Mouse (Mus musculus) gonadal fat pad, adult 2 months (tissue): Measurements from ENCODE around the gene Rbbp8nl. TPM values are rescaled to one million over a fixed set of nuclear protein-coding genes. Genes with fewer than 3 reads are reported as not detected.

Experiments used
- DNase-seq: peaks from one replicate; pipeline ENCODE4 v3.0.0-alpha.2; 2012; ENCODE audit warnings: low read depth
- polyA plus RNA-seq: library from polyadenylated mRNA; depleted of rRNA; stranded (reverse); fragments of >200 nt; gene quantifications from 2 replicates; pipeline ENCODE4 v1.2.3, GENCODE M21; 2012; rRNA removed

The Rbbp8nl gene
- polyA plus RNA-seq, result 3.6 and 4.2 TPM in 2 replicates

- DNase-seq, result peak; percentile 71
These were observed at the start of gene Rbbp8nl for GRCm38 (mm10) chr2:180289440-180290108. Gene Rbbp8nl, minus strand, starts transcription at chr2:180289879.

- no peak for DNase-seq
These were observed 44.9 kb upstream of the Rbbp8nl start, which contains the start of gene Gata5 for GRCm38 (mm10) chr2:180334551-180334986. Gene Gata5, minus strand, starts transcription at chr2:180334699.

DNA sequence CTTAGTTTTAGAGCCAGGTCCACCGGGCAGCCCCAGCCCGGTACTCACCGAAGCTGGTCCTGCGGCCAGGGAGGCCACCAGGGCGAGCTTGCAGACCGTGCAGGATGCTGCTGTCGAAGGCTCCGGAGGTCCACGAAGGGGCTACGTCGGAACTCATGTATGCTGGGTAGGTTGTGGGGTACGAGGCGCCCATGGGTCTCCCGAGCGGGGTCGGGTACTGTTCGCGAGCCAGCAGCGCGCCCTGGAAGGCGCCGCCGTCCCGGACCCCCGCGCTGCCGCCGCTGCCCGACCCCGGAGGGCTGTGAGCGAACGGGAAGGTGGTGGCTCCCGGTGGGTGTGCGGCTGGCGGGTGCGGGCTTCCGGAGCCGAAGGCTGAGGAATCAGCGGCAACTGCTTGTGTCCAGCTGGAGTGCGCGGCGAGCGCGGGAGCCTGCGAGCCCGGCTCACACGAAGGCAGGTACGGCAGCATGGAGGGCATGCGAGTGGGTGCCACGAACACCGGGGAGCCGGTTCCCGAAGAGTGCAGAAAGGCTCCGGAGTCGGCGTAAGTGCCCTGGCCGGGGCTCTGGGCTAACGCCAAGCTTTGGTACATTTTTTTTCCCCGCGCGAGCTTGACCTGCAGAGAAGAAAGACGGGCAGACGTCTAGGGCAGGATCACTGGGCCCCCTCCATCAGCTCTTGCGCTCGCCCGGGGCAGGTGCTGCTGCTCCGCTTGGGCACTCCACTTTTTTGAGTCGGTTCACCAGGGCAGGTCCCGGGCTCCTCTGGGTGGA, 44.3 kb upstream of the Rbbp8nl start:
- DNase-seq, result no peak

GRCm38 (mm10) chr2:180329466-180329865, 39.8 kb upstream of the Rbbp8nl start:
- no peak for DNase-seq

GRCm38 (mm10) chr2:180322674-180323355, 33.1 kb upstream of the Rbbp8nl start:
- no peak for DNase-seq

- DNase-seq, result no peak
These were observed 30.5 kb upstream of the Rbbp8nl start for GRCm38 (mm10) chr2:180320216-180320615.

- DNase-seq, result no peak
These were observed 27.9 kb upstream of the Rbbp8nl start for GRCm38 (mm10) chr2:180317591-180317990.

- no peak for DNase-seq
These were observed 24.6 kb upstream of the Rbbp8nl start for GRCm38 (mm10) chr2:180314292-180314691.

DNA sequence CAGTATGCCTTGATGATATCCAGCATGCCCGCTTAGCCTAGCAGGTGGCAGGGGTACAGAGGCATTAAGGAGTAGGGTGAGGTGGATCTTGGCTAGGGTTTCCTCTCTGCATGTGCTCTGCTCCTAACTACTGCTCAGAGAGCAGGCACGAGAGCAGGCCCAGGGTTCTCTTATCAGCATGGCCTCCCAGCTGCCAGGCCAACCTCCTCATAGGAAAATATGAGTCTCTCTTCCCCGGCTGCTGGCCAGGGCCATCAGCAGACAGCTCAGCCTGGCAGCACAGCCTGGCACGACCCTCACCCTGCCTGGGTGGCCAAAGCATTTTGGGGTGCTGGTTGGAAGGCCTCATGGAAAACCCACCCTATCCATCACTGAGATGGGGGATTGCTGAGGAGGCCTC, 21.5 kb upstream of the Rbbp8nl start:
- no peak for DNase-seq

DNA sequence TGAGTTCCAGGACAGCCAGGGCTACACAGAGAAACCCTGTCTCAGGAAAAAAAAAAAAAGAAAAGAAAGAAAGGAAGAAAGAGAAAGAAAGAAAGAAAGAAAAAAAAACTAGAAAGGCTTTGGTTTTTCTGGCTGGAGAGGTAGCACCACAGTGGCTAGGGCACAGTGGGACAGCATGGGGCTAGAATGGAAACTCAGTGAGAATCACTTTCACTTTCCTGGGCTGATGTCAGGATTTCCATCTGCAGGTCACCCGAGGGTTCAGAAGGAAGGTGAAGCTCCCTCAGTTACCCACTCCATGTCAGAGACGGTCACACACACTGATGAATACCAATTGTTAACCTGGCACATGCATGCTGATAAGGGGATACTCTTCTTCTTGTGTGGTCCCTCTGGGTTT, 18.0 kb upstream of the Rbbp8nl start:
- no peak for DNase-seq

- DNase-seq, result no peak
These were observed 16.9 kb upstream of the Rbbp8nl start for GRCm38 (mm10) chr2:180306423-180307168.

GRCm38 (mm10) chr2:180306009-180306408, 16.3 kb upstream of the Rbbp8nl start:
- no peak for DNase-seq

- DNase-seq, result no peak
These were observed 15.8 kb upstream of the Rbbp8nl start for GRCm38 (mm10) chr2:180305490-180305889.

DNA sequence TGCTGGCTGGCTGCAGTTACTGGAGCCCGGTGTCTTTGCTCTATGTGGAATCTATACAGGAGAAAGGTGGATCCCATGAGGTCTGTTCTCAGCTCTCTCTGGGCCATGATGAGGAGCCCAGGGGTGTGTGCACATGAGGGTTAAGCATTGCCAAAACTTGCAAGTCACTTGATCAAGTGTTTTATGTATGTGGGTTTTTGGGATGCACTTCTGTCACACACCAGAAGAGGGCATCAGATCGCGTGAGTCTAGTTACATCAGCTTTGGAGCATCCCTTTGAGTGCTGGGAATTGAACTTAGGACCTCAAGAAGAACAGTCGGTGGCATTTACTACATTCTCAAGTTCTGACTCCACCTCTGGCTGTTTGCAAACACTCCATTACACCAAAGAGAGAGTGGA, 14.9 kb upstream of the Rbbp8nl start:
- no peak for DNase-seq

- DNase-seq, result no peak
These were observed 13.8 kb upstream of the Rbbp8nl start for GRCm38 (mm10) chr2:180303468-180303867.

GRCm38 (mm10) chr2:180302201-180302600, 12.5 kb upstream of the Rbbp8nl start:
- no peak for DNase-seq

DNA sequence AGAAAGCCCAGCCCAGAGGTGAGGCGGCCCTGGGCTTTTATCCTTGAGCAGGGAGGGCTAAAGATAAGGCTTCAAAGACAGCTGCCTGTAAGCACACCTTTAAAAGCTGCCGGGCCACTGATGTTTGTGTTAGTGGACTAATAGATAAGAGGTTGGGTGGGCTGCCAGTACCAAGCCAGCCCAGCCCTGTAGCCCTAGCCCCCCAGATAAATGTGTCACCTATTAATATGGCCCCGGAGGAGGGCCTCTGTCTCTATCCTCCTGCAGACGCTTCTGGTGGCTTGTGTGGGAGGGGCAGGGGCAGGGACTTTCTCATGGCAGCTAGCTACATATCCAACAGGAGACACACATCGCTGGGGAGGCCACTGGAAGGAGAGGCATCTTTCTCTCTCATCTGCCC, 11.1 kb upstream of the Rbbp8nl start:
- DNase-seq, result no peak

DNA sequence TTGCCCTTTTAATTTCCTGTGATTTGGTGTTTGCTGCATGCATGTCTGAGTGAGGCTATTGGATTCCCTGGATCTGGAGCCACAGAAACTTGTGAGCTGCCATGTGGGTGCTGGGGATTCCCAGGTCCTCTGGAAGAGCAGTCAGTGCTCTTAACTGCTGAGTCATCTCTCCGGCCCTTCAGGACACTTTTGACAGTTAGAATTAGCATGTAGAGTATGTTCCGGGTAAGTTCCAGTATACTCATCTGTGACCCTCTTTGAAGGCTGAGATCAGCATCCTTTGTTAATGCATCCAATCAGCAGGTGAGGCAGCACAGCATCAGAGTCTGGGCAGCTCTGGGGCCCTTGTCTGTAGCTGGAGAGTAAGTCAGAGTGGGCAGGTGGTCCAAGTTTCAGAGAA, 10.6 kb upstream of the Rbbp8nl start:
- DNase-seq, result no peak

DNA sequence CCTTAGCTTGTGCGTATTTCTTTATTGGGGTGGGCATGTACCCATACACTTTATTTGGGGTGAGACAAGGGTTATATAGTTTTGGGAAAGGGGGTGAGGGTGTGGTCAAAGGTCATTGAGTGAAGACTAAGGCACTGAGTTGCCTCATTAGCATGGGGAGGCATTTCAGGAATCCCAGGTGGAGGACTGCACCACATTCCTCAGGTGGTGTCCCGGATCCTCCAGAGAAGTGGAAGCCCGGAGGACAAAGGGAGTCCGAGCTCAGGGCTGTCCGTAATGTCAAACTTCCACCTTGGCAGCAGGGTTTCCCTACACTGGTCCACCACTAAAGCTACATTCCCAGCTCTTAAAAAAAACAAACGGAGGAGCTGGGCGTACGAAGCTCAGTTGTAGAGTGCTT, 3.2 kb upstream of the Rbbp8nl start:
- no peak for DNase-seq

DNA sequence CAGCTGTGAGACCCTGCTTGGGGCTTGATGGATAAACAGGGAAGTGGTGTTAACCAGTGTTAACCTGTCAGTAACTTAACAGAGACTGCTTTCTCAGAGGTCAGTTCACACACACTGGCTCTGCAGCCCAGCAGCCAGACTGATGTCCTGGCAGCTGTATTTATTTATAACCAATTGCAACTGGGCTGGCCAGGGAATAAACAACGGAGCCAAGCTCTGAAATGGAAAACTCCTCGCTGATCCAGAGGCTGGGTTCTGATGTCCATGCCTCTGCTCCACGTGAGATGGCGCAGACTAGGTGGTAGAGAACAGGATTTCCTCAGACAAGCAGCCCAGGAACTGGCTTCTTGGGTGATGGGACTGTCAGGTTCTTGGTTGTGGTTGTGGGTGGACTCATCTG, 2.3 kb upstream of the Rbbp8nl start:
- DNase-seq, result no peak

GRCm38 (mm10) chr2:180291566-180291965, 1.9 kb upstream of the Rbbp8nl start:
- no peak for DNase-seq

GRCm38 (mm10) chr2:180290503-180290902, 824 bp upstream of the Rbbp8nl start:
- DNase-seq, result no peak
